Mouse (Mus musculus) intestine, embryonic 14.5 days (tissue): ENCODE measurements at regions not wholly inside any gene's neighbourhood (a gene's known extent, or its start where the extent isn't known, plus 50 kb on each side); places are given as distances from the start of the nearest gene placed in this dataset.

ENCODE experiments used
- ATAC-seq: fragments of 200-750 bp; cut with Nextera tagmentation; replicated peaks from 2 replicates; pipeline ENCODE4 v1.8.0; 2017; ENCODE audit warnings: low read depth, moderate number of reproducible peaks, moderate TSS enrichment, moderate library complexity; ENCODE audit not compliant: low FRiP score, low TSS enrichment
- DNase-seq: peaks from one replicate; pipeline ENCODE4 v3.0.0-alpha.2; 2018; ENCODE audit warnings: low spot score
- H3K27ac ChIP-seq: fragments of 300-500 bp; sonication (generic); 2 replicates; pipeline ENCODE4 v1.5.1; 2014; ENCODE audit warnings: low read depth, mild to moderate bottlenecking, control low read depth
- H3K27me3 ChIP-seq: fragments of 300-500 bp; sonication (generic); replicated peaks from 2 replicates; pipeline ENCODE4 v1.6.1; 2014; ENCODE audit warnings: low read length, control low read depth; ENCODE audit not compliant: control insufficient read depth, insufficient read depth
- H3K36me3 ChIP-seq: fragments of 300-500 bp; sonication (generic); 2 replicates; pipeline ENCODE4 v1.6.1; 2014; ENCODE audit warnings: low read length, control low read depth; ENCODE audit not compliant: control insufficient read depth, insufficient read depth
- H3K4me1 ChIP-seq: fragments of 300-500 bp; sonication (generic); replicated peaks from 2 replicates; pipeline ENCODE4 v1.6.1; 2014; ENCODE audit warnings: low read length, control low read depth, mixed read lengths; ENCODE audit not compliant: control insufficient read depth, insufficient read depth
- H3K4me2 ChIP-seq: fragments of 300-500 bp; sonication (generic); 2 replicates; pipeline ENCODE4 v1.6.1; 2014; ENCODE audit warnings: low read length
- H3K4me3 ChIP-seq: fragments of 300-500 bp; sonication (generic); 2 replicates; pipeline ENCODE4 v1.5.1; 2014; ENCODE audit warnings: low read depth, low read length, control low read depth, mixed read lengths
- H3K9ac ChIP-seq: fragments of 300-500 bp; sonication (generic); 2 replicates; pipeline ENCODE4 v1.6.1; 2014; ENCODE audit warnings: mild to moderate bottlenecking, low read length
- H3K9me3 ChIP-seq: fragments of 300-500 bp; sonication (generic); 2 replicates; pipeline ENCODE4 v1.6.1; 2016; ENCODE audit warnings: low read length, control low read depth; ENCODE audit not compliant: control insufficient read depth
- WGBS: fragments of 180-500 bp; shearing (Covaris S2); extraction: QIAGEN DNeasy Blood & Tissue Kit; methylation state at CpG from one replicate; pipeline ENCODE4 v1.1.7; 2014; 5-methylcytosine and 5-hydroxymethylcytosine counted together

DNA sequence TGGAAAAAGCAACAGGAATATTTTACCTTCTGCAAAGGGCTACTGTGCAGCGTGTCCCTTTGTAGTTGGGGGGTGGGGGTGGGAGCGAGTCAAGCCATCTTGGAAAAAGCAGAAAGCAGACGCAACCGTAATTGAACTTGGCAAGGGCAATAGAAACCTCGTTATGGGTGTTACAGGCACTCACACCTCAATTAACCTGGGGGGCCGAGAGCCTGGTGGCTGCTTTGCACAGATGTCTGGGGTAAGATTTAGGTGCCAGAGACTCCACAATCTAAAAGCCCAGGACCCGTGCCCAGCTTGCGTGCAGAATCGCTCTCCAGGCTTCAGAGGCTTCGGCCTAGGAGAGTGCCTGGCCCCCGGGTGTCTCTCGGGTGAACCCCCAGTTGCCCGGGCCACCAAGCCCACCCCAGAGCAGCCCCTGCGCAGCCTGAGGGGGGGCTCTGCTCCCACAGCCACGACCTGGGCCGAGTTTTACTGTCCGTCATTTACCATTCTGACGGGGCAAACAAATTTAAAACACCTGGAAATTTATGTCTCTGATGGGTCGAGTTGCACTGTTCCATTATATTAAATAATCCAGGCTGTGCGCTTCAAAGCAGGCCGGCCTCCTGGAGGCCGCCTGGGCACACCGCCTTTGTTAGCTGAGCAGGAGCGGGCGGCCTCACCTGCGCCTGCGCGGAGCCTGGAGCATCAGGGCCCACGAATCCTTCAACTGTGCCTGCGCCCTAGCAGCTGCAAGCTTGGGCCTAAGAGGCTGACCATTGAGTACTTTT is 212.4 kb downstream of the Srbd1 start:
- no peaks in the 10 kb centered on the region for H3K9me3 ChIP-seq
- no peak overlapping the region for H3K27ac ChIP-seq
- no peak overlapping the region for H3K4me2 ChIP-seq
- DNase-seq = no peak
- no peak for ATAC-seq
- WGBS = 76% methylated on average over 30 of the region's 30 CpGs
- 0 out of 2 replicates have a peak, but pooled peaks cover 4% of the 10 kb centered on the region for H3K4me1 ChIP-seq
- H3K4me3 ChIP-seq = no peak overlapping the region
- H3K9ac ChIP-seq = no peak overlapping the region
- H3K27me3 ChIP-seq = no peaks in the 10 kb centered on the region
- H3K36me3 ChIP-seq = no peaks in the 10 kb centered on the region

DNA sequence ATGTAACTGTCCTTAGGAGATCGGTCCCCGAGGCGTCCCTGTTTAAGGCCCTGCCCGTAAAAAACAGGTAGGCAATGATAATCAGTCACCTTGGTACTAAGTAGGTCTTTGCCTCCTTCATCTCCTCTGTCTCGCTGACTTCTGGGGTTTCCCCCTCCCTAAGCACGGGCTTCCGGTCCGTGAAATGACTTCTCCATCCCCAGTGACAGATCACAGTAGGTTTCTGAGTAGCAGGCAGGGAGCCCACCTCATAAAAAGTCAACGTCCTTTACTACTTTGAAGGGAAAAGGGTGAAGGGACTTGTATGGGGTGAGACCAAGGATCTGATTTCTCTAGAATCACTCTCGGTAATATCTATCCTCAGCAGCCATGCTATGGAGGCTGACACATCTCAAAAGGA is 213.0 kb downstream of the Srbd1 start:
- Histone ChIP-seq H3K4me2 (no peak overlapping the region), H3K4me3 (no peak overlapping the region), H3K9ac (no peak overlapping the region), H3K27ac (no peak overlapping the region), H3K27me3 (no peaks in the 10 kb centered on the region), H3K4me1 (0 out of 2 replicates have a peak, but pooled peaks cover 4% of the 10 kb centered on the region), H3K9me3 (no peaks in the 10 kb centered on the region), H3K36me3 (no peaks in the 10 kb centered on the region)
- DNase-seq (no peak), ATAC-seq (no peak)
- 77% methylated on average over 10 of the region's 10 CpGs for WGBS

DNA sequence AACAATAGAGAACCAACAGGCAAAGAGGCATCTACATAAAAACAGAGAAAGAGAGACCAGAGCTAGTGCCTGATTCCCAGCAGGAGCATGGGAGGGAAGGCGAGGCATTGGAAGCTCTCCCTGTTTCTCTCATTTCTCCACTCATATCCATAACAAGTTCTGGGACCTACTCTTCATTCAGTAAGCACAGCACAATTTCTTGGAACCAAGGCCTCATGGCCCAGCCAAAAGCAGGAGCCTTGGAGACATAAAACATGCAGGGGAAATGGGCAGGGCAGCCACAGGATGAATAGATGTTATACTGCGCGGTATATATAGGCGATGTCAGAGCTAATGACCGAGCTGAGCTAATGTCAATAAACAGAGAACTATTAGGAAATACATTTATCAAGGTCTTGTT is 214.2 kb downstream of the Srbd1 start:
- ATAC-seq (no peak), DNase-seq (no peak)
- H3K36me3 ChIP-seq = no peaks in the 10 kb centered on the region
- WGBS = 49% methylated on average over 5 of the region's 5 CpGs
- no peak overlapping the region for H3K27ac ChIP-seq
- 0 out of 2 replicates have a peak, but pooled peaks cover 4% of the 10 kb centered on the region for H3K4me1 ChIP-seq
- H3K4me3 ChIP-seq = no peak overlapping the region
- no peak overlapping the region for H3K4me2 ChIP-seq
- no peak overlapping the region for H3K9ac ChIP-seq
- no peaks in the 10 kb centered on the region for H3K9me3 ChIP-seq
- no peaks in the 10 kb centered on the region for H3K27me3 ChIP-seq

DNA sequence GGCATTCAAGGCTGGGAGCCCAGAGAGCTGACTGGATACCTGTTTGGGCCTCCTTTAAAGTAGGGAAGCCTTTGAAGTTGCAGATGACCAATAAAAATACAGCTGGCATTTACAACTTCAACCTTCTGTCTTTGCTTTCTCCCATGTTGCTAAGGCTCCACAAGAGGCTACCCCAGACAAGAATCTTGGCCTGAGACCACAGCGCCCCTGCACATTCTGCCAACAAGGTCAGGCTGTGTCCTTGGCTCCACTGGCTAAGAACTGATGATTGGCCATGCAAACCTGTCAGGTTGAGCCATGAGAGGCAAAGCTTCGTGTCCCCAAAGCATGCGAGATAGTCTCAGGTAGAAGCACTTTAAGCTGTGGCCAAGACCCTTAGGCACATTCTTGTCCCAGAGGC is 214.6 kb downstream of the Srbd1 start:
- H3K4me2 ChIP-seq = no peak overlapping the region
- H3K4me1 ChIP-seq = 0 out of 2 replicates have a peak, but pooled peaks cover 4% of the 10 kb centered on the region
- ATAC-seq (no peak), DNase-seq (no peak)
- no peak overlapping the region for H3K4me3 ChIP-seq
- no peaks in the 10 kb centered on the region for H3K27me3 ChIP-seq
- no peaks in the 10 kb centered on the region for H3K36me3 ChIP-seq
- no peak overlapping the region for H3K27ac ChIP-seq
- no peak overlapping the region for H3K9ac ChIP-seq
- no peaks in the 10 kb centered on the region for H3K9me3 ChIP-seq
- WGBS = 85% methylated on average over 3 of the region's 3 CpGs

DNA sequence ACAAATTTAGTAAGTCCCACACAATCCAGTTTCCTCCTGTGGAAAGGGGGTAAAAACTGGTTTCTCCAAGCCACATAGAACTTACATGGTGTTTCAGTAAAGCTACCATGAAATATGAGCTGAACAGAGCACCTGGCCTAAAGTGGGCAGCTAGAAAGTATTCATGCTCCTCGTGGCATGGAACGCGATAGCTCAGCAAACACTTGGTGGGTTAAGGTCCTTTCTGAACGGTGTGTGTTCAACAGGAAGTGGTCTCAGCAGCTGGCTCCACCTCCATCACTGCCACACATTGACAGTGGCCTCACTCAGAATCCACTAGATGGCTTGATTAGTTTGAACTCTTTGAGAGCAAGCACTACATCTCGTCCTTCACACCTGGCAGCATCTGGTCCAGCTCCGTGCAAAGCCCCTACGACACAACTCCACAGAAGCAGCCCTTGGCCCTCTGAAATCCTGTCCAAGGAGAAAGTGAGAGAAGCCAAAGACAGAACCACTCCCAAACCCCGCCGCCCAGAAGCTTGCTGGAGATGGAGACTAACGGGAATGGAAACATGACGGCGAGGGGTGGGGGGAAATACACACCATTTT is 215.2 kb downstream of the Srbd1 start:
- H3K9ac ChIP-seq = no peak overlapping the region
- ATAC-seq (no peak), DNase-seq (no peak)
- H3K36me3 ChIP-seq = no peaks in the 10 kb centered on the region
- no peaks in the 10 kb centered on the region for H3K9me3 ChIP-seq
- no peak overlapping the region for H3K4me3 ChIP-seq
- WGBS = 80% methylated on average over 12 of the region's 12 CpGs
- H3K4me1 ChIP-seq = 0 out of 2 replicates have a peak, but pooled peaks cover 4% of the 10 kb centered on the region
- no peak overlapping the region for H3K4me2 ChIP-seq
- no peaks in the 10 kb centered on the region for H3K27me3 ChIP-seq
- H3K27ac ChIP-seq = no peak overlapping the region

DNA sequence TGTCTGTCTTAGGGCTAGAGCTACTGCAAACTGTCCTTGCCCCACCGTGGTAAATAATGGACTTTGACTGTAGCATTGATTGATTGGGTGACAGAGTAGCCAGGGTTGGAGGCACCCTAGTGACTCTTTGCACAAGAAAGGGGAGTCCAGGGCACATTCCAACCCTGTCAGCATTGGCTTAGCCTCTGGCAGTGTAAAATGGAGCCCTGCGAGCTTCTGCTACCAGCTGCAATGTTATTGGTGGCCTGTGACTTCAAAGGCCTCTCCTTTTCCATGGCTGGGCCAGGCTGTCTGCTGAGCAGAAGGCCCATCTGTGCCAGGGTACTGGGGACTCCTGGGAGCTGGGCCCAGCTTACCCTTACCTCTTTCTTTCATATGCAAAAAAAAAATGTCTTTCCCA is 216.4 kb downstream of the Srbd1 start:
- Histone ChIP-seq H3K4me2 (no peak overlapping the region), H3K27ac (no peak overlapping the region), H3K36me3 (no peaks in the 10 kb centered on the region), H3K9ac (no peak overlapping the region), H3K27me3 (no peaks in the 10 kb centered on the region), H3K4me1 (0 out of 2 replicates have a peak, but pooled peaks cover 4% of the 10 kb centered on the region), H3K9me3 (no peaks in the 10 kb centered on the region), H3K4me3 (no peak overlapping the region)
- 33% methylated on average over 2 of the region's 2 CpGs for WGBS
- no peak for DNase-seq
- ATAC-seq = no peak

DNA sequence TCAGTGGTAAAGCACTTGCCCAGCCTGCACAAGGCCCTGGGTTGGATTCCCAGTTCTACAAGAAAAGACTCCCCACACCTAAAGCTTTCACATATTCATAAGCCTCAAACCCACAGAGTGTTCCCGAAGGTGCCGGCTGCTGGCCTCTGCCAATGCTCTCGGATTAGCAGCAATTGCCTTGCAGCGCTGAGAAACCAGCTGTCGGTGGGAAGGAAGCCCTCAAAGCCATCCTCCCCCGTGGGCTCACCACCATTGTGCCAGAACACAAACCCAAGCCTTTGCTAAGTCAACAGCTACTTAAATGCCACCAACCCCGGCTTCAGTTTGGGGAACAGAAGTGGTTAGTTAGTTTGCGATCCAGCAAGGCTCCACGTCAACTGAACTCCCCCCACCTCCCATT is 217.7 kb downstream of the Srbd1 start:
- ATAC-seq (no peak), DNase-seq (no peak)
- no peaks in the 10 kb centered on the region for H3K36me3 ChIP-seq
- no peak overlapping the region for H3K4me2 ChIP-seq
- 80% methylated on average over 9 of the region's 9 CpGs for WGBS
- no peak overlapping the region for H3K27ac ChIP-seq
- H3K27me3 ChIP-seq = no peaks in the 10 kb centered on the region
- no peak overlapping the region for H3K9ac ChIP-seq
- no peak overlapping the region for H3K4me3 ChIP-seq
- H3K9me3 ChIP-seq = no peaks in the 10 kb centered on the region
- 0 out of 2 replicates have a peak, but pooled peaks cover 5% of the 10 kb centered on the region for H3K4me1 ChIP-seq

DNA sequence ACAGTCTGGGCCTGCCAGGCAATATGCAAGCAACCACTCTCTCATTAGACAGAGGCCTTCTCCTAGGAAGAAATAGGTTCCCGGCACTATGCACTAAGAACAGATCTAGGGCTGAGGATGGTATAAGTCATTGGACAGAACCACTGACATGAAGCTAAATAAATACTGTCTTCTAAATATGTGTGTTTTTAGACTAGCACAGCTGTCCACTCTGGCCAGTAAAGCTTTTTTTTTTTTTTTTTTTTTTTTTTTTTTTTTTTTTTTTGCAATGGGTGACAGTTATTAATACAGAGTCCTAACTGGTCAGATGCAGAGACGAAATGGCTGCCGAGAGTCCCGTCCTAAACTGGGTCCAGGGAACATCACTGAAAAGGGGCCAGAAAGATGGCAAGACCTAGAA is 218.9 kb downstream of the Srbd1 start:
- Histone ChIP-seq H3K36me3 (no peaks in the 10 kb centered on the region), H3K27ac (no peak overlapping the region), H3K9me3 (no peaks in the 10 kb centered on the region), H3K27me3 (no peaks in the 10 kb centered on the region), H3K4me1 (peaks cover 15% of the 10 kb centered on the region), H3K9ac (no peak overlapping the region), H3K4me3 (no peak overlapping the region), H3K4me2 (no peak overlapping the region)
- no peak for ATAC-seq
- 84% methylated on average over 4 of the region's 4 CpGs for WGBS
- no peak for DNase-seq
